Mouse (Mus musculus) olfactory bulb, adult 2 months (tissue): ENCODE measurements at regions not wholly inside any gene's neighbourhood (a gene's known extent, or its start where the extent isn't known, plus 50 kb on each side); places are given as distances from the start of the nearest gene placed in this dataset.

Source experiments
- CTCF ChIP-seq: fragments of 200-500 bp; IDR thresholded peaks from 2 replicates; pipeline ENCODE4 v1.5.1; 2012; ENCODE audit warnings: low read depth, mild to moderate bottlenecking, low read length, moderate library complexity; ENCODE audit not compliant: insufficient read depth
- POLR2A ChIP-seq: fragments of 200-500 bp; IDR thresholded peaks from 2 replicates; pipeline ENCODE4 v1.6.1; 2012; ENCODE audit warnings: mild to moderate bottlenecking, low read depth, low read length, moderate library complexity; ENCODE audit not compliant: insufficient read depth

GRCm38 (mm10) chr10:16993789-16994188 is 729.2 kb upstream of the Cited2 start:
- no peak for TF ChIP-seq CTCF
- TF ChIP-seq POLR2A: no peak
